Mouse (Mus musculus) kidney, postnatal 25 days (tissue): ENCODE results near the gene Gm21103.
A peak's percentile ranks its signal among the peaks of the same experiment; 100 is the strongest.
"Not testable (repeated sequence)": the region's sequence is repeated elsewhere in the genome, so short reads cannot be mapped to it uniquely, and the experiment has no call there.

Experiments used
- DNase-seq, 2 experiments: peaks; one replicate each; pipeline ENCODE4 v3.0.0; 2021; ENCODE audit warnings: mixed read lengths in 2 of 2

The Gm21103 gene

DNA sequence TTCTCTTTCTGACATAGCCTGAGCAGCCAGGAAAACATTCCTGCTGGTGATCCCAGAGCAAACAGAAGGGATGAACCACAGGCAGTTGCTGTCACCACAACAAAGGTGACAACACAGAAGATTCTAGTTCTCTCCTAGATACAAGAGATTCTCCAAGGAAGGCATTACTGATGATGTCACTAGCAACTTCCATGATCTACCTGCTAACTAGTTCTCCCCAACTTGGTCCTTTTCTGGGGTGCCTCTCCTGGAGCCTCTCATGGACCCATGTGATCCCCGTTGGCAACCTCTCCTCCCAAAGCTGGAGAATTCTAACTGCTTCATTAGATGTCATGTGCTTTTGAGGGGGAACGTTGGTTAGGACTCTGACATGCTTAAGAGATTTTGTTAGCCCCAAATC lies at the start of gene Gm21103:
TSS of gene Gm21103 (minus strand) at position 101 of the 400 bp plus-strand sequence.
- not testable (repeated sequence) for DNase-seq

GRCm38 (mm10) chr14:6343578-6343977 lies 38.9 kb upstream of the Gm21103 start, which contains the start of gene Gm3618:
Gene Gm3618 (minus strand): TSS chr14:6343678.
- DNase-seq = not testable (repeated sequence)

GRCm38 (mm10) chr14:6286931-6287715 lies 17.5 kb downstream of the Gm21103 start, which contains the start of gene Gm3411:
Gene Gm3411 (minus strand): TSS chr14:6287250.
- DNase-seq = peak; percentile 29 to 77
